Mouse (Mus musculus): ENCODE data around the gene Ets1.

- TF ChIP-seq POLR2A (IDR thresholded peaks at IDR 0.05; ENCODE audit: borderline replicate concordance, insufficient read depth, low read length) (no peak), CTCF (IDR thresholded peaks at IDR 0.05; ENCODE audit: borderline replicate concordance, insufficient read depth, low read depth, low read length) (peak; percentile 70)
These were observed 44.1 kb upstream of the Ets1 start for GRCm38 (mm10) chr9:32591732-32592582.

Data from cerebellum, adult 2 months (tissue).